ENCODE assay signal across 12 mouse cellular contexts in the genomic region with DNA sequence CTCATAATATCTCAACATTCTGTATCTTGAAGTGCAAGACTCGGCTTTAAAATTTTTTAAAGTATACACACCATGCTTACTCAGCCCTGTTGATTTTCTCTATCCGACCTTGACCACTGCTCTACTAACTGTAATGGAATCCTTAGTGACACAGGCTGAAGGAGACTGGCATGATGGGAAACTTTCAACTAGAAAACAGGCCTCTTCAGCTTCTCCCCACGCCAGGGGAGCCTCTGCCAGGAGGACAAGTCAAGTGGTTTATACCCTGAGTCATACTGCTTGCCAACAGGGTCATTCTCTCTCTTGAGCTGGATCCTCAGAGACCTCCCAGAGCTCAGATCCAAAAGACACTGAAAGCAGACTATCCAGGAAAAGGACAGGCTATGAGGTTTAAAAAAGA.
DNase-seq lines count a peak whose midpoint lies in the region; ATAC-seq lines count a peak whose summit lies in the region.
"Had no signal": no experiment of that assay in that cellular context is flagged by ENCODE, and none has a peak within 500 bp of the region (broad histone marks: within the 10 kb centered on the region; RNA-seq: fewer than 3 reads in every experiment).

No protein-coding gene starts in this region.

- no peak overlapping the region for H3K9ac ChIP-seq in heart, embryonic 12.5 days
- no peak overlapping the region for H3K9ac ChIP-seq in midbrain, embryonic 14.5 days (replicated peaks; ENCODE audit: low read length)
- no peak overlapping the region for H3K9ac ChIP-seq in midbrain, embryonic 15.5 days
- H3K9ac ChIP-seq in liver, embryonic 12.5 days = no peak overlapping the region
- H3K9ac ChIP-seq: embryonic facial prominence, embryonic 13.5 days; limb, embryonic 13.5 days had no signal

- ATAC-seq in heart, embryonic 12.5 days (ENCODE audit: insufficient number of reproducible peaks, low FRiP score) = no peak
- no peak for ATAC-seq in midbrain, embryonic 14.5 days (ENCODE audit: low FRiP score, low TSS enrichment)
- ATAC-seq in midbrain, embryonic 15.5 days (replicated peaks) = no peak
- no peak for ATAC-seq in megakaryocyte-erythroid progenitor cell, adult 5-6 weeks (replicated peaks; ENCODE audit: low FRiP score, low TSS enrichment, poor library complexity, severe bottlenecking)
- no peak for ATAC-seq in liver, embryonic 12.5 days

- H3K4me2 ChIP-seq in heart, embryonic 12.5 days = no peak overlapping the region
- no peak overlapping the region for H3K4me2 ChIP-seq in midbrain, embryonic 14.5 days (ENCODE audit: low read length)
- no peak overlapping the region for H3K4me2 ChIP-seq in midbrain, embryonic 15.5 days
- H3K4me2 ChIP-seq in liver, embryonic 12.5 days = no peak overlapping the region
- H3K4me2 ChIP-seq: embryonic facial prominence, embryonic 13.5 days; limb, embryonic 13.5 days had no signal

- no peaks in the 10 kb centered on the region for H3K9me3 ChIP-seq in heart, embryonic 12.5 days (replicated peaks)
- no peaks in the 10 kb centered on the region for H3K9me3 ChIP-seq in midbrain, embryonic 10.5 days (replicated peaks)
- H3K9me3 ChIP-seq in midbrain, embryonic 14.5 days (ENCODE audit: control insufficient read depth, low read length) = no peaks in the 10 kb centered on the region
- H3K9me3 ChIP-seq in midbrain, embryonic 15.5 days = no peaks in the 10 kb centered on the region
- no peaks in the 10 kb centered on the region for H3K9me3 ChIP-seq in liver, embryonic 12.5 days (replicated peaks)
- H3K9me3 ChIP-seq: embryonic facial prominence, embryonic 13.5 days; limb, embryonic 13.5 days had no signal

- intact Hi-C loops in heart, postnatal 10 days (cut with DNase I) = no loop called here

- H3K27ac ChIP-seq in heart, embryonic 12.5 days (ENCODE audit: poor library complexity, severe bottlenecking) = peak overlapping the region; percentile 5; the same call in 1 of the 2 replicates
- peak overlapping the region; percentile 42; the same call in 1 of the 2 replicates for H3K27ac ChIP-seq in midbrain, embryonic 10.5 days (replicated peaks)
- H3K27ac ChIP-seq in midbrain, embryonic 14.5 days (replicated peaks; ENCODE audit: low read depth, low read length) = no peak overlapping the region
- peak overlapping the region; percentile 42; the same call in 1 of the 2 replicates for H3K27ac ChIP-seq in midbrain, embryonic 15.5 days
- no peak overlapping the region for H3K27ac ChIP-seq in liver, embryonic 12.5 days
- H3K27ac ChIP-seq: embryonic facial prominence, embryonic 13.5 days; limb, embryonic 13.5 days had no signal

- H3K4me3 ChIP-seq in heart, embryonic 12.5 days = no peak overlapping the region
- no peak overlapping the region for H3K4me3 ChIP-seq in midbrain, embryonic 10.5 days
- no peak overlapping the region for H3K4me3 ChIP-seq in midbrain, embryonic 14.5 days (replicated peaks; ENCODE audit: low read depth, low read length)
- no peak overlapping the region for H3K4me3 ChIP-seq in midbrain, embryonic 15.5 days
- no peak overlapping the region for H3K4me3 ChIP-seq in liver, embryonic 12.5 days
- H3K4me3 ChIP-seq: embryonic facial prominence, embryonic 13.5 days; limb, embryonic 13.5 days had no signal

- H3K36me3 ChIP-seq in heart, embryonic 12.5 days = peaks cover 33% of the 10 kb centered on the region
- peaks cover 49% of the 10 kb centered on the region for H3K36me3 ChIP-seq in midbrain, embryonic 10.5 days
- H3K36me3 ChIP-seq in midbrain, embryonic 14.5 days (ENCODE audit: control insufficient read depth, insufficient read depth, low read length) = peaks cover 26% of the 10 kb centered on the region
- peaks cover 3% of the 10 kb centered on the region; the same call in 1 of the 2 replicates for H3K36me3 ChIP-seq in midbrain, embryonic 15.5 days (replicated peaks)
- H3K36me3 ChIP-seq in liver, embryonic 12.5 days = 0 out of 2 replicates have a peak, but pooled peaks cover 2% of the 10 kb centered on the region

- H3K27me3 ChIP-seq in heart, embryonic 12.5 days (replicated peaks) = no peaks in the 10 kb centered on the region
- no peaks in the 10 kb centered on the region for H3K27me3 ChIP-seq in midbrain, embryonic 10.5 days (ENCODE audit: low read depth, poor library complexity, severe bottlenecking)
- H3K27me3 ChIP-seq in midbrain, embryonic 14.5 days (ENCODE audit: control insufficient read depth, insufficient read depth, low read length) = no peaks in the 10 kb centered on the region
- H3K27me3 ChIP-seq in midbrain, embryonic 15.5 days (replicated peaks) = no peaks in the 10 kb centered on the region
- H3K27me3 ChIP-seq in liver, embryonic 12.5 days (replicated peaks) = no peaks in the 10 kb centered on the region
- H3K27me3 ChIP-seq: CH12.LX; embryonic facial prominence, embryonic 13.5 days; limb, embryonic 13.5 days had no signal

- no peak for DNase-seq in heart, postnatal 10 days
- DNase-seq in midbrain, embryonic 10.5 days (ENCODE audit: low spot score) = no peak
- no peak for DNase-seq in midbrain, embryonic 14.5 days
- DNase-seq in cerebellum, adult 9-11 months = peak; percentile 54
- DNase-seq: lung, postnatal 10 days had no signal

- peaks cover 23% of the 10 kb centered on the region for H3K4me1 ChIP-seq in heart, embryonic 12.5 days (replicated peaks)
- peaks cover 44% of the 10 kb centered on the region for H3K4me1 ChIP-seq in midbrain, embryonic 10.5 days
- H3K4me1 ChIP-seq in midbrain, embryonic 14.5 days (ENCODE audit: control insufficient read depth, insufficient read depth, low read length) = peaks cover 37% of the 10 kb centered on the region
- peaks cover 47% of the 10 kb centered on the region for H3K4me1 ChIP-seq in midbrain, embryonic 15.5 days
- H3K4me1 ChIP-seq in liver, embryonic 12.5 days = no peaks in the 10 kb centered on the region

- WGBS in heart, embryonic 12.5 days = 52% methylated on average over 3 of the region's 3 CpGs
- WGBS in midbrain, embryonic 10.5 days = 88% methylated on average over 3 of the region's 3 CpGs
- WGBS in midbrain, embryonic 14.5 days = 88% methylated on average over 3 of the region's 3 CpGs
- 81% methylated on average over 3 of the region's 3 CpGs for WGBS in midbrain, embryonic 15.5 days
- 64% methylated on average over 3 of the region's 3 CpGs for WGBS in liver, embryonic 12.5 days (ENCODE audit: insufficient replicate concordance)

Comparison
In these comparisons a context has a peak if more than half of its experiments do, and no peak if none do; other contexts are left out.
1. H3K27ac ChIP-seq: peak in heart, embryonic 12.5 days (single experiment), midbrain, embryonic 10.5 days (single experiment) and midbrain, embryonic 15.5 days (single experiment); none in midbrain, embryonic 14.5 days (single experiment) and liver, embryonic 12.5 days (single experiment).